ENCODE assay signal across 22 mouse cellular contexts in the genomic region with DNA sequence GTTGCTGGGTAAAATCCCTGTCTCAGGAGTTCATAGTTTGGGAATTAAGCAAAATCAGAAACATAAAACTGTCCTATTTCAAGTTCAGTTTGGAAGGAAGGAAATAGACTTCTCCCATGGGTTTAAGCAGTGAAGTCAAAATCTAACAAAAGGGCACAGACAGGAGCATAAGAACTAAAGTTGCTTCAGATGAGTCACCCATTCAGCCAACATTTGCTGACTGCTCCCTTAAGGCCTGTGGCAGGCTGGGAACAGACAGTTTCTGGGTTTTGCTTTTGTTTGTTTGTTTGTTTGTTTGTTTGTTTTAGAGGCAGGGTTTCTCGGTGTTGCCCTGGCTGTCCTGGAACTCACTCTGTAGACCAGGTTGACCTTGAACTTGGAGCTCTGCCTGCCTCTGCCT.
DNase-seq lines count a peak whose midpoint lies in the region; ATAC-seq and TF ChIP-seq lines count a peak whose summit lies in the region.
"Had no signal": no experiment of that assay in that cellular context is flagged by ENCODE, and none has a peak within 500 bp of the region (broad histone marks: within the 10 kb centered on the region; RNA-seq: fewer than 3 reads in every experiment).

No protein-coding gene starts in this region.

- no peak for TF ChIP-seq EP300 in heart, adult 2 months (IDR thresholded peaks at IDR 0.05; ENCODE audit: insufficient read depth, low read depth, low read length)

- no peak for TF ChIP-seq CTCF in heart, adult 2 months (IDR thresholded peaks at IDR 0.05)

- peaks cover 5% of the 10 kb centered on the region; the same call in 1 of the 2 replicates for H3K36me3 ChIP-seq in heart, adult 2 months (ENCODE audit: control insufficient read depth, insufficient read depth, low read length)
- H3K36me3 ChIP-seq: embryonic facial prominence, embryonic 10.5 days; embryonic facial prominence, embryonic 12.5 days; forebrain, embryonic 15.5 days had no signal

- H3K27ac ChIP-seq in heart, adult 2 months, result peak overlapping the region; percentile 89
- H3K27ac ChIP-seq in brown adipose tissue, adult 24 weeks (replicated peaks; ENCODE audit: low read depth, low read length), result peak overlapping the region; percentile 82
- H3K27ac ChIP-seq: embryonic facial prominence, embryonic 10.5 days; embryonic facial prominence, embryonic 12.5 days; forebrain, embryonic 13.5 days; forebrain, embryonic 15.5 days had no signal

- 61% methylated on average over 1 of the region's 1 CpGs for WGBS in heart, adult 2 months

- no peak overlapping the region for H3K9ac ChIP-seq in heart, adult 2 months (ENCODE audit: low read depth, low read length)
- H3K9ac ChIP-seq: embryonic facial prominence, embryonic 12.5 days; forebrain, embryonic 13.5 days; forebrain, embryonic 15.5 days; forebrain, postnatal 0 days had no signal

- DNase-seq in heart, adult 2 months, result no peak
- DNase-seq in heart, adult 8-10 months (ENCODE audit: low spot score), result no peak
- DNase-seq in 3T3-L1 (ENCODE audit: low read depth, low spot score) (peak; percentile 54), NIH3T3 (ENCODE audit: low read depth) (peak; percentile 31)
- no peak for DNase-seq in lung, postnatal 25 days (ENCODE audit: low spot score)
- DNase-seq: adrenal gland, adult 2 months; adrenal gland, postnatal 10 days; adrenal gland, postnatal 25 days; B cell, adult 2 months; cerebellum, adult 11-12 months; cerebellum, adult 2 months; cerebellum, adult 9-10 months; cerebellum, postnatal 25 days; forebrain, postnatal 0 days had no signal

- H3K79me2 ChIP-seq in heart, adult 2 months (replicated peaks; ENCODE audit: control insufficient read depth, insufficient read depth, low read length), result no peaks in the 10 kb centered on the region

- TF ChIP-seq POLR2A in heart, adult 2 months (IDR thresholded peaks at IDR 0.05; ENCODE audit: insufficient read depth, low read depth, low read length), result no peak

- H3K4me3 ChIP-seq in heart, adult 2 months, result no peak overlapping the region
- no peak overlapping the region for H3K4me3 ChIP-seq in brown adipose tissue, adult 24 weeks (ENCODE audit: insufficient read depth, low read depth, low read length)
- H3K4me3 ChIP-seq: embryonic facial prominence, embryonic 10.5 days; embryonic facial prominence, embryonic 12.5 days; forebrain, embryonic 13.5 days; forebrain, embryonic 15.5 days had no signal

- H3K27me3 ChIP-seq in heart, adult 2 months (ENCODE audit: control insufficient read depth, insufficient read depth, low read length), result no peaks in the 10 kb centered on the region
- H3K27me3 ChIP-seq: embryonic facial prominence, embryonic 12.5 days; forebrain, embryonic 13.5 days; forebrain, embryonic 15.5 days; Patski had no signal

- peaks cover 31% of the 10 kb centered on the region for H3K4me1 ChIP-seq in heart, adult 2 months (ENCODE audit: control insufficient read depth, insufficient read depth, low read length)
- peaks cover 48% of the 10 kb centered on the region for H3K4me1 ChIP-seq in brown adipose tissue, adult 24 weeks (ENCODE audit: control insufficient read depth, insufficient read depth, insufficient read length, low read length)
- H3K4me1 ChIP-seq: embryonic facial prominence, embryonic 12.5 days; forebrain, embryonic 13.5 days had no signal

- intact Hi-C loops in heart, adult 2 months (cut with DNase I), result no loop called here

- ATAC-seq in CD4-positive, CD25-positive, alpha-beta regulatory T cell, adult 4 months, result no peak
- ATAC-seq: activated CD4-positive, CD25-positive, alpha-beta regulatory T cell, adult 4 months; forebrain, embryonic 13.5 days; forebrain, embryonic 15.5 days; forebrain, postnatal 0 days; Patski had no signal

Comparison
In these comparisons a context has a peak if more than half of its experiments do, and no peak if none do; other contexts are left out.
1. DNase-seq: peak in 3T3-L1 (single experiment) and NIH3T3 (single experiment); none in heart, adult 2 months (0 of 2), heart, adult 8-10 months (single experiment) and lung, postnatal 25 days (single experiment).